Mouse (Mus musculus): ENCODE results near the gene Pax5. TPM values are rescaled to one million over a fixed set of nuclear protein-coding genes. Genes with fewer than 3 reads are reported as not detected.
A peak's percentile ranks its signal among the peaks of the same experiment; 100 is the strongest.

Pax5 gene
- polyA plus RNA-seq, 1 experiment from 2014 or later: 2.1 TPM

GRCm38 (mm10) chr4:44641831-44642587 is 68.3 kb downstream of the Pax5 start:
- no peaks in the 10 kb centered on the region for H3K27me3 ChIP-seq
- no peaks in the 10 kb centered on the region for H3K9me3 ChIP-seq
- no peak overlapping the region for H3K4me3 ChIP-seq
- H3K27ac ChIP-seq (replicated peaks): no peak overlapping the region
- H3K4me1 ChIP-seq (replicated peaks): peaks cover 12% of the 10 kb centered on the region; the same call in 1 of the 2 replicates
- H3K4me2 ChIP-seq: no peak overlapping the region
- H3K9ac ChIP-seq: no peak overlapping the region
- H3K36me3 ChIP-seq: no peaks in the 10 kb centered on the region
- WGBS: 36% methylated on average over 12 of the region's 12 CpGs
- peak; percentile 28; the same call in 1 of the 2 replicates for ATAC-seq (ENCODE audit: low FRiP score, low read depth)

- H3K27ac ChIP-seq (replicated peaks): no peak overlapping the region
- 79% methylated on average over 3 of the region's 3 CpGs for WGBS
Observed at GRCm38 (mm10) chr4:44635618-44636017, 74.7 kb downstream of the Pax5 start.

GRCm38 (mm10) chr4:44633694-44634524 is 76.4 kb downstream of the Pax5 start:
- Histone ChIP-seq H3K9me3 (no peaks in the 10 kb centered on the region), H3K36me3 (no peaks in the 10 kb centered on the region), H3K27me3 (no peaks in the 10 kb centered on the region), H3K4me3 (no peak overlapping the region), H3K4me1 (replicated peaks) (peaks cover 4% of the 10 kb centered on the region; the same call in 1 of the 2 replicates), H3K27ac (replicated peaks) (no peak overlapping the region), H3K4me2 (no peak overlapping the region), H3K9ac (no peak overlapping the region)
- 28% methylated on average over 12 of the region's 12 CpGs for WGBS
- 0 out of 2 replicates have a peak, but pooled peaks have one; percentile 61 for ATAC-seq (ENCODE audit: low FRiP score, low read depth)

More at GRCm38 (mm10) chr4:44635618-44636017, 74.7 kb downstream of the Pax5 start:
- H3K9ac ChIP-seq: no peak overlapping the region
- H3K27me3 ChIP-seq: no peaks in the 10 kb centered on the region
- H3K36me3 ChIP-seq: no peaks in the 10 kb centered on the region
- no peak overlapping the region for H3K4me3 ChIP-seq
- H3K4me1 ChIP-seq (replicated peaks): peaks cover 4% of the 10 kb centered on the region; the same call in 1 of the 2 replicates
- no peak for ATAC-seq (ENCODE audit: low FRiP score, low read depth)
- no peak overlapping the region for H3K4me2 ChIP-seq
- H3K9me3 ChIP-seq: no peaks in the 10 kb centered on the region

GRCm38 (mm10) chr4:44630059-44630458 is 80.2 kb downstream of the Pax5 start:
- H3K27ac ChIP-seq (replicated peaks): no peak overlapping the region
- no peak overlapping the region for H3K9ac ChIP-seq
- H3K36me3 ChIP-seq: no peaks in the 10 kb centered on the region
- WGBS: 84% methylated on average over 6 of the region's 6 CpGs
- H3K4me1 ChIP-seq (replicated peaks): peaks cover 4% of the 10 kb centered on the region; the same call in 1 of the 2 replicates
- no peak overlapping the region for H3K4me3 ChIP-seq
- H3K27me3 ChIP-seq: no peaks in the 10 kb centered on the region
- H3K4me2 ChIP-seq: no peak overlapping the region
- ATAC-seq (ENCODE audit: low FRiP score, low read depth): no peak
- no peaks in the 10 kb centered on the region for H3K9me3 ChIP-seq

- no peaks in the 10 kb centered on the region for H3K27me3 ChIP-seq
- no peak overlapping the region for H3K4me3 ChIP-seq
- ATAC-seq (ENCODE audit: low FRiP score, low read depth): no peak
- H3K9me3 ChIP-seq: no peaks in the 10 kb centered on the region
- no peaks in the 10 kb centered on the region for H3K36me3 ChIP-seq
- H3K9ac ChIP-seq: no peak overlapping the region
- H3K27ac ChIP-seq (replicated peaks): no peak overlapping the region
- H3K4me1 ChIP-seq (replicated peaks): peaks cover 7% of the 10 kb centered on the region
- no peak overlapping the region for H3K4me2 ChIP-seq
Observed at GRCm38 (mm10) chr4:44627890-44628289, 82.4 kb downstream of the Pax5 start.

GRCm38 (mm10) chr4:44625108-44625424 is 85.2 kb downstream of the Pax5 start:
- no peak overlapping the region for H3K4me3 ChIP-seq
- ATAC-seq (ENCODE audit: low FRiP score, low read depth): no peak
- H3K9ac ChIP-seq: no peak overlapping the region
- H3K4me2 ChIP-seq: no peak overlapping the region
- no peaks in the 10 kb centered on the region for H3K27me3 ChIP-seq
- H3K4me1 ChIP-seq (replicated peaks): peaks cover 20% of the 10 kb centered on the region
- no peaks in the 10 kb centered on the region for H3K36me3 ChIP-seq
- no peak overlapping the region for H3K27ac ChIP-seq (replicated peaks)
- 85% methylated on average over 6 of the region's 6 CpGs for WGBS
- H3K9me3 ChIP-seq: no peaks in the 10 kb centered on the region

GRCm38 (mm10) chr4:44624232-44625107 is 85.8 kb downstream of the Pax5 start:
- H3K27ac ChIP-seq (replicated peaks): no peak overlapping the region
- H3K4me2 ChIP-seq: no peak overlapping the region
- ATAC-seq (ENCODE audit: low FRiP score, low read depth): no peak
- peaks cover 20% of the 10 kb centered on the region for H3K4me1 ChIP-seq (replicated peaks)
- no peak overlapping the region for H3K9ac ChIP-seq
- H3K4me3 ChIP-seq: no peak overlapping the region
- H3K36me3 ChIP-seq: no peaks in the 10 kb centered on the region
- 92% methylated on average over 12 of the region's 12 CpGs for WGBS
- no peaks in the 10 kb centered on the region for H3K9me3 ChIP-seq
- no peaks in the 10 kb centered on the region for H3K27me3 ChIP-seq

- Histone ChIP-seq H3K36me3 (no peaks in the 10 kb centered on the region), H3K27me3 (no peaks in the 10 kb centered on the region), H3K9ac (no peak overlapping the region), H3K27ac (replicated peaks) (no peak overlapping the region), H3K4me2 (no peak overlapping the region), H3K4me3 (no peak overlapping the region), H3K4me1 (replicated peaks) (peaks cover 20% of the 10 kb centered on the region), H3K9me3 (no peaks in the 10 kb centered on the region)
- 46% methylated on average over 5 of the region's 5 CpGs for WGBS
- no peak for ATAC-seq (ENCODE audit: low FRiP score, low read depth)
Observed at GRCm38 (mm10) chr4:44623435-44623727, 86.9 kb downstream of the Pax5 start.

- Histone ChIP-seq H3K4me2 (no peak overlapping the region), H3K4me3 (no peak overlapping the region), H3K4me1 (replicated peaks) (peaks cover 20% of the 10 kb centered on the region), H3K27me3 (no peaks in the 10 kb centered on the region), H3K36me3 (no peaks in the 10 kb centered on the region), H3K9me3 (no peaks in the 10 kb centered on the region), H3K27ac (replicated peaks) (peak overlapping the region; percentile 20; the same call in 1 of the 2 replicates), H3K9ac (no peak overlapping the region)
- peak; percentile 65; the same call in 1 of the 2 replicates for ATAC-seq (ENCODE audit: low FRiP score, low read depth)
- 61% methylated on average over 17 of the region's 17 CpGs for WGBS
Observed at GRCm38 (mm10) chr4:44622682-44623434, 87.4 kb downstream of the Pax5 start.

- WGBS: 98% methylated on average over 5 of the region's 5 CpGs
- no peak overlapping the region for H3K4me2 ChIP-seq
- no peaks in the 10 kb centered on the region for H3K9me3 ChIP-seq
- ATAC-seq (ENCODE audit: low FRiP score, low read depth): no peak
- no peak overlapping the region for H3K4me3 ChIP-seq
- H3K36me3 ChIP-seq: no peaks in the 10 kb centered on the region
- H3K9ac ChIP-seq: no peak overlapping the region
- no peaks in the 10 kb centered on the region for H3K27me3 ChIP-seq
- H3K27ac ChIP-seq (replicated peaks): no peak overlapping the region
- peaks cover 20% of the 10 kb centered on the region for H3K4me1 ChIP-seq (replicated peaks)
Observed at GRCm38 (mm10) chr4:44620241-44620640, 90.0 kb downstream of the Pax5 start.

GRCm38 (mm10) chr4:44614066-44614667 is 96.1 kb downstream of the Pax5 start:
- Histone ChIP-seq H3K4me2 (no peak overlapping the region), H3K36me3 (no peaks in the 10 kb centered on the region), H3K4me1 (replicated peaks) (no peaks in the 10 kb centered on the region), H3K9me3 (no peaks in the 10 kb centered on the region), H3K9ac (no peak overlapping the region), H3K27ac (replicated peaks) (no peak overlapping the region), H3K27me3 (no peaks in the 10 kb centered on the region), H3K4me3 (no peak overlapping the region)
- WGBS: 86% methylated on average over 8 of the region's 8 CpGs
- ATAC-seq (ENCODE audit: low FRiP score, low read depth): no peak
